Mouse (Mus musculus) urinary bladder, adult 18-20 months (tissue): Measurements from ENCODE around the gene Slc28a3.

Source experiments
- DNase-seq, 2 experiments: peaks; one replicate each; pipeline ENCODE4 v3.0.0; 2022; ENCODE audit warnings: low spot score in 2 of 2, mixed read lengths in 2 of 2

Slc28a3 gene

DNA sequence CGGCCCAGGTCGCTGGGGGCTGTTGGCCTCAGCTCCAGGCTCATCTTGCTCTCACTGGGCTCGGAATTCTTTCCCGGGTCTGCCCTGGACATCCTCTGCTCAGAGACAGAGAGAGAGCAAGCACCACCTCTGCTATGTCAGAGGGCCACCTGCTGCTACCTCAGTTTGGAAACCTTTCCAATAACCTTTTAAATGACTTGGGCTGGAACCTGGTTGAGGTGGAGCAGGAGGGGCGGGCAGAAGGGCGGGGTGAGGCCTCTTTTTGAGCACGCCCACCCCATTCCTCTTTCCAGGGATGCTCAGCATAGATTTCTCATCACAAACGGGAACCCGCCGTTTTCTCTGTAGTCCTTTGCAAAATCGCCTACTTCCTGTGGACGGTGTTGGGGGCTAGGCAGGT lies at the start of gene Slc28a3:
Gene Slc28a3 (minus strand): TSS at position 162 of the 400 bp plus-strand sequence.
- no peak for DNase-seq

DNA sequence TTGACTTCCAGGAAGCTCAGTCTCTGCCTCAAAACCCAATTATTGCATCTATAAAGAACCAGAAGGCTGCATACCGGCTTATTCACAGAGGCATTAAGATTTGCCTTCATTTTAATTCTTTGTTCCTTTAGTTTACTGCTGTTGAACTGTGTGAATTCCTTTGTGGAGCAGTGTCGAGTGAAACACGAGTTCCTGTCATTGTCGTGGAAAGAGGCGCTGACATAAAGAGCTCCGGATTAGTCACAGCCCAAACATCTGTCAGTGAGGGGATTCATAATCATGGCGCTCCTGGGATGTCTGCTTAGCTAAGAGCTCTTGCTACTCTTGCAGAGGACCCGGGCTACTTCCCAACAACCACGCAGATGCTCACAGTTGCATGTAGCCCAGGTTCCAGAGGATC lies 47.3 kb upstream of the Slc28a3 start:
- DNase-seq: no peak

DNA sequence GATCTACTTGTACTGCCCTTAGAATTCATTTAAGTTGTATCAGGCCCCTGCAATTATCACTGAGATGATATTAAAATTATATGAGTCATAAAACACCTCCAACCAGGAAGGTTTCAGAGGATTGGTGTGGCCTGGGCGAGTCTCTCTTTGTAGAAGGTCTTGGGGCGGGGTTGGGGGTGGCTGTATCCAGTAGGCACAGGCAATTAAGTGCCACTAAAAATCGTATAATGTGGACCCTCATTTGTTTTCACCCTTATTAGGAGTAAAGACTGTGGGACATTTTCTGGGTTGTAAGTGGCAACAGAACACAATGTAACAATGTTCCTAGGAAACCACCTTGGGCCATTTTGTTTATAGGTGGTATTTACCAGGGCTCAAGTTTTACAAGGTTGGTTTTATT lies 46.2 kb upstream of the Slc28a3 start:
- DNase-seq: no peak

DNA sequence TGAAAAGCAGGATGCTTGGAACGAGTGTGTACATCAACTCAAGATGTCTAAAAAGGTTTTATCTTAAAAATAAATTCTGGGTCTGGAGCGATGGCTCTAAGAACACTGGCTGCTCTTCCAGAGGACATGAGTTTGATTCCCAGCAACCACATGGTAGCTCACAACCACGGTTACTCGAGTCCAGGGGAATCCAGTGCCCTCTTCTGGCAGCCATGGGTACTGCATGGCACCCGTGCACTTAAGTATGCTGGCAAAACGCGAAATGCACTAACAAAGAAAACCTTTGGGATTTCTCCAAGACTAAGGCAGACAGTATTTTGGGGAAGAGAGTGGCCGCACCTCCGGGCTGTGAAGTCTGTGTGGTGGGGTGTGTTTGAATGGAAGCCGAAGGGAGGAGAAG lies 44.9 kb upstream of the Slc28a3 start:
- no peak for DNase-seq

DNA sequence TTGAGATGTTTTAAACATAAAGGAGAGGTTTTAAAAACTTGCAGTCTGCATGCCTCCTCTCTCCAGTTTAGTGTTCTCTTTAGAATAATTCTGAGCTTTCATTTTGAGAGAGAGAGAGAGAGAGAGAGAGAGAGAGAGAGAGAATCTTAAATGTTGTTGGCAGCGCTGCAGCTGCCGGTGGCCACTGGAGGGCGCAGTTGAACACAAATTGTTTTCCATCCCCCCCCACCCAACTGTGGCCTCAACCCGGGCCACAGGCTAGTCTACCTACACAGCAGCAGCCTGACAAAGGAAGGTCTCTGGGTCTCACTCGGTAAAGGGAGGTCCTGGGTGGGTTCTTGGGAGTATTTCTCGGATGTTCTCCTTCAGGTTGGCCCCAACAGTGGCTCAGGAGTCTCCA lies 29.7 kb upstream of the Slc28a3 start:
- peak in 1 of 2 experiments; percentile 33 for DNase-seq

DNA sequence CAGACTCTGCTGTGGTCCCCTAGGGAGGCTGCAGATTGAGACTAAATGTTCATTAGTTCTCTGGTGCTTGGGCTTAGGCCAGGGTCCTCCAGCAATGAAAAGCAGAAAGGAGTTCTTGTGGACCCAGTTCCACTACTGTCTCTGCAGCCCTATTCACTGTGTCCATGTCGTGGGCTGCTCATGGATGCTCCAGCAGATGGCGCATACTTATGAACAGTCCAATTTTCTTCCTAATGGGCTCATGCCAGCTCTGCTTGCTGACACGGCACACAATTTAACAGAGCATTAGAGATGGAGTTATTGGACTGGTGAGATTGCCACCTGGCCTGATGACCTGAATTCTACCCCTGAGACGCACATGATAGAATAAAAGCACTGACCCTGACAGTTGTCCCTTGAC lies 28.3 kb upstream of the Slc28a3 start:
- no peak for DNase-seq

DNA sequence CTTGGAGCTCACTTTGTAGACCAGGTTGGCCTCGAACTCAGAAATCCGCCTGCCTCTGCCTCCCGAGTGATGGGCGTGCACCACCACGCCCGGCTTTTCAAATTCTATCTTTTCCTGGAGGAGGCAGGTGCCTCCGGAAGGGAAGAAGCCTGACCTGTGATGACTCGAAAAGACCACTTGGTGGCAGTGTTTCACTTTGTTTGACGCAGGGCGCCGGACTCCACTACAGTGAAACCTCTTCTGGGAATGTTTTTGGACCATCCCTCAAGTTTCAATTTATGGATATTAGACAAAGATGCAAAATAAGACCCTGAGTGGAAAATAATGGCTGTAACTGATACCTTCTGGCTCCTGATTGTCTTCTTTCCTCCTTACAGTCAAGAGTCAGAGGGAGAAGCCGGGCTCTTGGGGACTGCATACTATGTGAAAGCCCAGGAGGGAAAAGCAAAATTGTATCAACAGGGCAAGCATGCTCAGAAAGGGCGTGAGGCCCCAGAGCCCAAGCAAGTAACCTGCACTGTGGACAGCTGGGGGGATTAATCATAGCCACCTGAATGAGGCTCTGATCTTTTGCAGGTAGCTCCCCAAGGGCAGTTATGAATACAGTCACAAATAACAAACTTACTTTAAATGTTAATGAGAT lies 26.8 kb upstream of the Slc28a3 start:
- peak in 1 of 2 experiments; percentile 19 for DNase-seq

DNA sequence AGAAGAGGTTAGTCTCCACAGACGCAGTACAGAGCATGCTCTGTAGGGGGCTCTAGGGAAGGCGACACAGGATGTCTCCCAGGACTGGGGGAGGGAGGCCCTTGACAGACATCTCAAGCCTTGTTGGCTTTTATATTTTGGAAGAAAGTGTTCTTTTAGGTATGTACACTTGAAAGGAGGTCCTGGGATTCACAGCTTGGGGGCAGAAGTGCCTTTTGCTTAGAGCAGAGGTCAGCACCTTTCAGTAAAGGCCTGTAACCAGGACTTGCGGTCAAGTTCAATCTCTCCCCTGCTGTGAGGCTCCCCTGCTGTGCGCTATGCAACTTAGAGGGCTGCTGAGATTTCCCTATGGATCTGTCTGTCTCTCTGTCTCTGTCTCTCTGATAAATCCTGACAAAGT lies 23.2 kb upstream of the Slc28a3 start:
- DNase-seq: no peak

DNA sequence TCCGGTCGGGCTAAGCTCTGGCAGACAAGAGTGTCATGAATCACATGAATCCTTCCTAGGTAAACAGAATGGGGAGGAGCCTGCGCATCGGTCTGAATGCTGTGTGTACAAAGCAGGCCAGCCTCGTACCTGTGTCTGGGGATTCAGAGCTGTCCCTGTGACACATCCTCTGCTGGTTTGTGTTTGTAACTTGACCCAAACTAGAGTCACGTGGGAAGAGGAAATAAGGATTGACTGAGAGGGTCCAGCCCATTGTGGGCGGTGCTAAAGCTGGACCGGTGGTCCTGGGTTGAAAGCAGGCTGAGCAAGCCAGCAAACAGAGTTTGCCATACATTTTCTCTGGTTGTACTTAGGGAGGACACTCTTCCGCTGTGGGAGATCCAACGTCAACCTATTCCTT lies 20.1 kb upstream of the Slc28a3 start:
- DNase-seq: no peak

DNA sequence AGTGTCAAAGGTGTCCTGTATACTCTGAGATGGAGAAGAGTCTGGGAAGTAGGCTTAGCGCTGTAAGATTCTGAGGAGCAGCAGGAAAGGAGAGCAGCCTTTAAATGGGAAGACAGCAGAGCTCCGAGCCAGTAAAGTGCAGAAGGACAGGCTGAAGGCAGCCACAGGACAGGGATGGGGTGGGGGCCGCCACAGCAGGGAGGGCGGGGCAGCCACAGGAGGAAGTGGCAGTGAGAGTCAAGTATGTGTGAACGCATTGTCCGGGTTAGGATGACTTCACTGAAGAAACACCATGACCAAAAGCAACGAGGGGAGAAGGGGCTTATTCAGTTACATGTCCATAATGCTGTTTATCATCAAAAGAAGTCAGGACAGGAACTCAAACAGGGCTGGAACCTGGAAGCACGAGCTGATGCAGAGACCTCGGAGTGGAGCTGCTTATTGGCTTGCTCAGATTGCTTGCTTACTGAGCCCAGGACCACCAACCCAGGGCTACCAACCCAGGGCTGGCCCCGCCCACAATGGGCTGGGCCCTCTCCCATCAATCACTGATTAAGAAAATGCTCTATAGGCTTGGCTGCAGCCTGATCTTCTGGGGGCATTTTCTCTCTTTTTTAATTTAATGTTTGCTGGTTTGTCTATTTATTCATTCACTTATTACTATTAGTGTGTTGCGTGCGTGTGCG lies 18.8 kb upstream of the Slc28a3 start:
- no peak for DNase-seq

DNA sequence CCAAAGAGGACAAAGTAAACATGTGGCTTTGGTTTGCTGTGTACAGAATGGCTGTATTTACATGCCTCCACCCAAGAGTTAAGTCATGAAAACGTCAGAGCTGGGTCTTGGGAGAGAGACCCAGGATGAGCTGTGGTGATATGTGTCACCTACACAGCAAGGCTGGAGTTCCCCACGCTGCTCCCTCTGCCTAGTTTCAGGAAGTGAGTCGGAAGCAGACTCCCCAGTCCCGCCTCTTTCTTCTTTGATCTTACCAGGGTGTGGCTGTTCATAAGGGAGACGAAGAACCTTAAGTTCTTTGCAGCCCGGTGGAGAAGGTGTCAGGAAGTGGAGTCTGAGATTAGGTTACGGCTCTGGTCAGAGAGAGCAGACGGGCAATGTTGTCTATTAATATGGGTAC lies 12.0 kb upstream of the Slc28a3 start:
- no peak for DNase-seq

DNA sequence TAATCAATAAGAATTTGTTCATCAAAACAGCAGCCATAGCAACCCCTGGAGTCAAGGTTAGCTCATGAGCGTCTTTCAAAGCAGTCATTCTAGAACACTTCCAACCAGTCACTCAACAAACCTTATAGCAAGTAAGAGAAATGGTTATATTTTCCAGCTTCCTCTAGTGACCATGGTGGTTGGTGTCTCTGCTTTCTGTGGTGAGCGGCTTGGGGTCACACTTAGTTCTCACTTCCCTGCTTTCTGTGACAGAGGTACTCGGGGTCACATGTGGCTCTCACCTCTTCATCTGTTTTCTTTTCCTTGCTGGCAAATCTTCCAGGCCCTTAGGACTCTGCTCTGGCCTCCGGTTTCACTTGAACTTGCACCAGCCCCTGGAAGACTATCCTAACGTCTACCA lies 8.6 kb upstream of the Slc28a3 start:
- no peak for DNase-seq

DNA sequence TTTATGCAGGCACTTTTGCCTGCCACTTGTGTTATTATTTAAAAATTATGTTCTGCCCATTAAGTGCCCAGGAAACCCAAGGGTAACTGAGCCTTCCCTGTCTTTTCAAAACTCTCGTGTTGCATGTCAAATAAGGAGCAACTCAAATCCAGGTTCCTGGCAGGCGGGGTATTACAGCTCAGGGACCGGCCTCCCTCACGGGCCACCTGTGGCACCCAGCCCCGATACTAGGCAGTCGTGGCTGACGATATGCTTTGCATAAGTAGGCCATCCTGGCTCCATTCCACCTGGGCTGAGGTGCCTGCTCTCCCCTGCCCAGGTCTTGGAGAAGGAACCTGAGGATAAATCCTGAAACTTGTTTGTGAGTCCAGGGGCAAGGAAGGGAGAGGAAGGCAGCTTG lies 618 bp downstream of the Slc28a3 start:
- no peak for DNase-seq

DNA sequence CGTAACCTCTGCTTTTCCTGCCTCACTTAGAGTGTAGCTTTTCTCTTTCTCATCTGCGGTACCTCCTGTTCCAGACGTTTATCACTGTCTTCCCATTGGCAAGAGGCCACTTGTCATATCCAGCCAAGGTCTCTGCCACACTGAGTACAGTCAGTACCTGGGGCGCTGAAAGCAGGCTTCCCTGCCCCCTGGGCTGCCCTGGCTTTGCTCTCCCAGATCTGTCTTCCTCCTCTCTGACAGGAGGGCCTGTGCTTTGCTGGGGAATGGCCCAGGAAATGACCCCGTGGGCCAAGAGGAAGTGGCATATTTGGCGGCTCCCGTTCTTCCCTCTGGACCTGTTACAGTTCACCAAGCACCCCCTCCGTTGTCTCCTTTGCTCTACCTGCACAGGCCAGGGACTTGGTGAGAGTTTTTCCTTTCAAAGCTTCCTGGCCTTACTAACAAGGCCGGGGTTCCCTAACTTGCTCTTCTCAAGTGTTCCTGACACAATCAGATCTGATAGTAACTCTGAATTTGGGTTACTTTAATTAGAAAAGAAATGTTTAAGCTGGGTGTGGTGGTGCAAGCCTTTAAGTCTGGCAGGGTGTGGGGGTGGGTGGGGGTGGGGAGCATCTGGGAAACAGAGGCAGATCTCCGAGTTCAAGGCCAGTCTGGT lies 9.3 kb downstream of the Slc28a3 start:
- no peak for DNase-seq

DNA sequence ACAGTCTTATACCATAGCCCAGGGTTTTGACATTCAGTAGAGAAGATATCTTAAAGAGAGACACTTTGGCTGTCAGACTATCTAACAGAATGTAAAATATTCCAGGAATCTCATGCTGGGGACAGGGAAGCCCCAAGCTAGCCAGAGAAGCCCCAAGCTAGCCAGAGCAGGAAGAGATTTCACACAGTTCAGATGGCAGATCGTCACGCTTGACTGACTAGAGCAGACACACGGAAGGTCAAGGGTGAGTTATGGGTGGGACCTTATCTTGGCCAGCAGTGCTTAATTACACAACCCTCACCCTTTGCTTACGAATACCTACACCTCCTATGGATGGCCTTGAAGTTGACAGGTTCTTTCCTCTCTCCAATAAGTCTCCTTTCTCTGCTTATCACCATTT lies 12.1 kb downstream of the Slc28a3 start:
- no peak for DNase-seq

DNA sequence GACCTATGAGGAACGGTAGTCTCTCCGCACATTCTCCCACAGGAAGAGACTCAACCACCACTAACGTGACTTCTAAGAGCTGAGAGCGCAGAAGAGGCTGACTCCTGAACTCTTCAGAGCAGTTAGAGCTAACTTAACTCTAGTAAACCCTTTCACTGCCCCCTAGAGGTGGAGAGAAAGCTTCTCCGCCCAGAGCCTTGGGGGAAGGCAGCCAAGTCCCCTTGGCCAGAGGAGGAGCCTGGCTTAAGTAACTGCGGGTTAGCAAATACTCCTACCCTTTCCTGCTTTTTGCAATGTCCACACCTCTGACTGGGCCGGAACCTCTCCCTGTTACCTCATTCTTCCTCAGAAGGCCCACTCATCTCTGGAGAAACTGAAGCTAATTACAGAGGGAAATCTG lies 17.5 kb downstream of the Slc28a3 start:
- peak in 1 of 2 experiments; percentile 46 for DNase-seq

DNA sequence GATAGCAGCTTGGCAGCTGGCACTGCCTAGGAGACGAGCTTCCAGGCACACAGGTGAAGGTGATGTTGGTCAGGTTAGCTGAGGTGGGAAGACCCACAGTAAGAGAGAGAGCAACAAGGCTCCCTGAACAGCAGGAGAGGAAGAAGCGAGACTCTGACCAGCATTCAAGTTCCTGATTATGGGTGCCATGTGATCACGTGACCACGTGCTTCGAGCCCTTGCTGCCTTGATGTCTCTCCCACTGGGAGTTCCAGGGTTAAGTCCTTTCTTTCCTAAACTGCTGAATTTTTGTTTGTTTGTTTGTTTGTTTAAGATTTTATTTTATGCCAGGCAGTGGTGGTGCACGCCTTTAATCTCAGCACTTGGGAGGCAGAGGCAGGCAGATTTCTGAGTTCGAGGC lies 18.8 kb downstream of the Slc28a3 start:
- no peak for DNase-seq

DNA sequence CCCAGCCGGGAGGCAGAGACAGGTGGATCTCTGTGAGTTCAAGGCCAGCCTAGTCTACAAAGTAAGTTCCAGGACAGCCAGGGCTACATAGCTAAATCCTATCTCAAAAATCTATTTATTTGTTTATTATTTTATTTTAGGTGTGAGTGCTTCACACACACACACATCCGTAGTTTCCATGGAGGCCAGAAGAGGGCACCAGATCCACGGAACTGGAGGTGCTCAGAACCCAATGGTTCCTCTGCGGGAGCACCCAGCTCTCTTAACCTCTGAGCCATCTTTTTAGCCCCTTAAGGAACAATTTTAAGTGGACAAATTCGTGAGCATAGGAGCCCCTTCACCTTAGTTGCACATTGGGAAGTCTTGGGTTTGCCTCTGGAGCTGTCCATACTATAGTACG lies 20.0 kb downstream of the Slc28a3 start:
- DNase-seq: peak in 1 of 2 experiments; percentile 53

DNA sequence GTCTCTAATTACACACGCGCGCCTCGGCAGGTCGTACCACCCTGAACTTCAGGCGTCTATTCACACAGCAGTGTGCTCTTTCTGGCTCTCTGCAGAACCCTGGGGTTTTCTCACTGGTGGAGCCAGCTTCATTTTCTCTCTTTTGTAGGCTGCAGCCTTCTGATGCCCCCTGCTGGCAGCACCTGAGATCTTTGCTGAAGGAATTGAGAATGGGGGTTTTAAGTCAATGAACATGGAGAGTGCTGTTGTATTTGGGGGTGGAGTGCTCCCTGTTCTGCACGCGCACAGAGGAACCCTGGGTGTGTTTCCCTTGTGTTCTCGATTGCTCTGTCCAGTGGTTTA lies 21.2 kb downstream of the Slc28a3 start:
- peak; percentile 45 to 62 for DNase-seq

DNA sequence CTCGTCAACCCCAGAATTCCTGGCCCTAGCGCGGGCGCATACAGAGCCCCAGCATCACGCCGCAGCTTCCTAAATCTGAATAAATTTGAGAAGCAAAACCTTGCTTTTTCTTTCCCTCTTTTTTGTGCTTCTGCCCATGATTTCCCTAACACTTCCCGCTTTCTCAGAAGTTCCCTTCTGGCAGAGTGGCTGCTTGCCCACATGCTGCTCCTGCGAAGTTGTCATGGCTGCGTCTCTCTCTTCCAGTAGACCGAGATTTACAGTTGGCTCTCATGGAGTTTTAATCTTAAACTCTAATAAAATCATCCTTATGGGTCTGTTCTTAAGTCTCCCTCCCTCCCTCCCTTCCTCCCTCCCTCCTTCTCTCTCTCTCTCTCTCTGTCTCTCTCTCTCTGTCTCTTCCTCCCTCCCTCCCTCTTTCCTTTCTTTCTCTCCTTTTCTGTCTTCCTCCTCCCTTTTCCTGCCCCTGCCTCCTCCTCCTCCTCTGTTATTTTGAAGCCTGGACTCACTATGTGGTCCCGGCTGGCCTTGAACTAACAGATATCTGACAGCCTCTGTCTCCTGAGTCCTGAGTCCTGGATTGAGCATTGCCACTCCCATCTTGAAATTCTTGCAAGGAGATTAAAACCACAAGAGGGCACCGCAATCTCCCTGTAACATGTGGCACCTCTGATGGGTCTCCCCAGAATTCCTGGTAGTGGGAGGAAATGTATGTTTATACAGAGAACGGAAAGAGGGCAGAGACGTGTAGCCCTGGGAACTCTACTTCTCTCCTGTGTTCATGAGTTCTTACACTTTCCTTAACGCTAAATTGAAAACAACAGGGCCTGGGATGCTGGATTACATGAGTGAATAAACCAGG lies 21.8 kb downstream of the Slc28a3 start:
- DNase-seq: no peak

DNA sequence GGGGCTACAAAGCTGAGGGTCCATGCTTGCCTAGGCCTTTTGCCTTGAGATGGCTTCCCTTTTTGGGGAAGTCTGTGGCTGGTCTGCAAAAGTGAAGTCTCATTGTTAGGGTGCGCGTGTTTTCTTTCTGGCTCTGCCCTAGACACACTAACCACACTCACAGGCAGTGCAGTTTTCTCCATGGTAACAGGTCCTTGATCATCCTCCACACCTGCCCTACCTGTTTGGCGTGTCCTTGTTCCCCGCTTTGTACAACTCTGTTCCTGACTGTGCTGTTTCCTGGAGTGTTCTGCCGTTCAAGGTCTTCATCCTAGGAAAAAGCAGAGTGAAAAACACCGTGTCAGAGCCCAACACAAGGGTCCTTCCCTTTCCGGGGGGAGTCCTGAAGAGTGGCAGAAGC lies 22.7 kb downstream of the Slc28a3 start:
- DNase-seq: peak in 1 of 2 experiments; percentile 16

DNA sequence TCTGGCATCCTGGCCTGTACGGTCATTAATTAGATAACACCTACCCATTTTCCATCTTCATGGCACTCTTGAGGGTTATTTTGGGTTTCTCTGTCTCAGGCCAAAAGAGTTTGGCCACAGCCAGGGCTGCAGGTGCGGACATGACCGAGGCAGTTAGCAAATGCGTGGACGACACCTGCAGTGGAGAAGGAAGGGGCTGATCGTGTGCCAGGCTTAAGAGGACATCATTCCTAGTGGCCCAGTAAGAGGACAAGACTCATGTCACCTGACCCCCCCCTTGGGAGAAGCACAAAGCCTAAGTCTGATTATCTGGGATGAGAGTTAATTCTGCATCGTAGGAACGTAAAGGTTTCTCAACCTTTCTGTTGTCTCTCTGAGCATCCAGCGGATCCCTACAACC lies 44.5 kb downstream of the Slc28a3 start:
- no peak for DNase-seq
